Mouse (Mus musculus) heart, embryonic 16.5 days (tissue): ENCODE measurements around the gene Mrgpra2a. TPM values are rescaled to one million over a fixed set of nuclear protein-coding genes. Genes with fewer than 3 reads are reported as not detected.

Experiments used
- ATAC-seq: fragments of 200-750 bp; cut with Nextera tagmentation; replicated peaks from 2 replicates; pipeline ENCODE4 v1.8.0; 2017; ENCODE audit warnings: moderate number of reproducible peaks; ENCODE audit not compliant: insufficient read depth, low FRiP score; ENCODE audit errors: extremely low read depth
- H3K27ac ChIP-seq: fragments of 300-500 bp; sonication (generic); 2 replicates; pipeline ENCODE4 v1.5.1; 2014; ENCODE audit warnings: mild to moderate bottlenecking, low read length, control low read depth, moderate library complexity
- H3K27me3 ChIP-seq: fragments of 300-500 bp; sonication (generic); 2 replicates; pipeline ENCODE4 v1.6.1; 2014; ENCODE audit warnings: low read length, mixed read lengths; ENCODE audit not compliant: control insufficient read depth, insufficient read depth
- H3K36me3 ChIP-seq: fragments of 300-500 bp; sonication (generic); 2 replicates; pipeline ENCODE4 v1.6.1; 2014; ENCODE audit not compliant: control insufficient read depth, insufficient read depth
- H3K4me1 ChIP-seq: fragments of 300-500 bp; sonication (generic); 2 replicates; pipeline ENCODE4 v1.6.1; 2014; ENCODE audit warnings: low read length, mixed read lengths; ENCODE audit not compliant: control insufficient read depth, insufficient read depth
- H3K4me2 ChIP-seq: fragments of 300-500 bp; sonication (generic); 2 replicates; pipeline ENCODE4 v1.6.1; 2014; ENCODE audit warnings: low read depth, mild to moderate bottlenecking, control low read depth, low read length
- H3K4me3 ChIP-seq: fragments of 300-500 bp; sonication (generic); 2 replicates; pipeline ENCODE4 v1.5.1; 2014; ENCODE audit warnings: mild to moderate bottlenecking, control low read depth, low read length
- H3K9ac ChIP-seq: fragments of 300-500 bp; sonication (generic); 2 replicates; pipeline ENCODE4 v1.6.1; 2014; ENCODE audit warnings: low read length, control low read depth
- H3K9me3 ChIP-seq: fragments of 300-500 bp; sonication (generic); replicated peaks from 2 replicates; pipeline ENCODE4 v1.6.1; 2016; ENCODE audit warnings: low read length; ENCODE audit not compliant: control insufficient read depth
- WGBS: fragments of 180-500 bp; shearing (Covaris S2); extraction: QIAGEN DNeasy Blood & Tissue Kit; methylation state at CpG from one replicate; pipeline ENCODE4 v1.1.7; 2014; 5-methylcytosine and 5-hydroxymethylcytosine counted together
- polyA plus RNA-seq: library from polyadenylated mRNA; unstranded; fragments of >200 nt; fragmentation: Nextera tagmentation; extraction: Ambion mirVana; gene quantifications from 2 replicates; pipeline ENCODE4 v1.2.1, GENCODE M21; 2015

The Mrgpra2a gene
- polyA plus RNA-seq, 1 experiment from 2014 or later, result not detected

GRCm38 (mm10) chr7:47410602-47411001 lies 41.3 kb downstream of the Mrgpra2a start:
- H3K9ac ChIP-seq, result no peak overlapping the region
- no peak overlapping the region for H3K4me2 ChIP-seq
- H3K27me3 ChIP-seq, result no peaks in the 10 kb centered on the region

GRCm38 (mm10) chr7:47409545-47409944 lies 42.4 kb downstream of the Mrgpra2a start:
- 24% methylated on average over 1 of the region's 1 CpGs for WGBS
- H3K4me1 ChIP-seq, result no peaks in the 10 kb centered on the region
- H3K36me3 ChIP-seq, result no peaks in the 10 kb centered on the region
- H3K27ac ChIP-seq, result no peak overlapping the region
- no peak overlapping the region for H3K4me2 ChIP-seq
- ATAC-seq, result no peak
- H3K9ac ChIP-seq, result no peak overlapping the region
- H3K4me3 ChIP-seq, result no peak overlapping the region
- H3K27me3 ChIP-seq, result no peaks in the 10 kb centered on the region
- H3K9me3 ChIP-seq, result peaks cover 4% of the 10 kb centered on the region; the same call in 1 of the 2 replicates

More at GRCm38 (mm10) chr7:47410602-47411001, 41.3 kb downstream of the Mrgpra2a start:
- Histone ChIP-seq H3K4me3 (no peak overlapping the region), H3K9me3 (peaks cover 4% of the 10 kb centered on the region; the same call in 1 of the 2 replicates), H3K4me1 (no peaks in the 10 kb centered on the region), H3K36me3 (no peaks in the 10 kb centered on the region), H3K27ac (no peak overlapping the region)
- ATAC-seq, result no peak
- 51% methylated on average over 2 of the region's 2 CpGs for WGBS

- Histone ChIP-seq H3K4me3 (no peak overlapping the region), H3K9me3 (peaks cover 2% of the 10 kb centered on the region; the same call in 1 of the 2 replicates), H3K4me1 (no peaks in the 10 kb centered on the region), H3K36me3 (no peaks in the 10 kb centered on the region), H3K4me2 (no peak overlapping the region), H3K9ac (no peak overlapping the region), H3K27ac (no peak overlapping the region), H3K27me3 (no peaks in the 10 kb centered on the region)
- no peak for ATAC-seq
Observed at GRCm38 (mm10) chr7:47401125-47401524, 50.8 kb downstream of the Mrgpra2a start.

Other genes starting within 250 kb of the Mrgpra2a start
- gene Mrgpra6, start 247.2 kb downstream of the Mrgpra2a start, polyA plus RNA-seq, result not detected in 2 replicates
- not detected in 2 replicates for gene Mrgpra9, start 199.3 kb downstream of the Mrgpra2a start, polyA plus RNA-seq
- not detected in 2 replicates for gene Mrgpra1, start 97.9 kb downstream of the Mrgpra2a start, polyA plus RNA-seq
- not detected in 2 replicates for gene Mrgpra2b, start 76.7 kb upstream of the Mrgpra2a start, polyA plus RNA-seq
- not detected in 2 replicates for gene Mrgpra3, start 149.2 kb upstream of the Mrgpra2a start, polyA plus RNA-seq